Mouse (Mus musculus) stomach, embryonic 15.5 days (tissue): ENCODE measurements at regions not wholly inside any gene's neighbourhood (a gene's known extent, or its start where the extent isn't known, plus 50 kb on each side); places are given as distances from the start of the nearest gene placed in this dataset.

ENCODE experiments used
- ATAC-seq: fragments of 200-750 bp; cut with Nextera tagmentation; 2 replicates; pipeline ENCODE4 v1.8.0; 2017; ENCODE audit warnings: low read depth, moderate number of reproducible peaks, moderate TSS enrichment; ENCODE audit not compliant: insufficient read depth, low FRiP score
- H3K27ac ChIP-seq: fragments of 300-500 bp; sonication (generic); 2 replicates; pipeline ENCODE4 v1.5.1; 2015; ENCODE audit warnings: mild to moderate bottlenecking, inconsistent platforms
- H3K27me3 ChIP-seq: fragments of 300-500 bp; sonication (generic); replicated peaks from 2 replicates; pipeline ENCODE4 v1.6.1; 2015; ENCODE audit warnings: inconsistent platforms
- H3K36me3 ChIP-seq: fragments of 300-500 bp; sonication (generic); 2 replicates; pipeline ENCODE4 v1.6.1; 2015; ENCODE audit warnings: inconsistent platforms
- H3K4me1 ChIP-seq: fragments of 300-500 bp; sonication (generic); 2 replicates; pipeline ENCODE4 v1.6.1; 2015; ENCODE audit warnings: inconsistent platforms
- H3K4me2 ChIP-seq: fragments of 300-500 bp; sonication (generic); 2 replicates; pipeline ENCODE4 v1.6.1; 2015; ENCODE audit warnings: mild to moderate bottlenecking, inconsistent platforms
- H3K4me3 ChIP-seq: fragments of 300-500 bp; sonication (generic); replicated peaks from 2 replicates; pipeline ENCODE4 v1.5.1; 2015; ENCODE audit warnings: inconsistent platforms
- H3K9ac ChIP-seq: fragments of 300-500 bp; sonication (generic); 2 replicates; pipeline ENCODE4 v1.6.1; 2015; ENCODE audit warnings: inconsistent platforms
- H3K9me3 ChIP-seq: fragments of 300-500 bp; sonication (generic); 2 replicates; pipeline ENCODE4 v1.6.1; 2016; ENCODE audit warnings: inconsistent platforms
- WGBS: fragments of 180-500 bp; shearing (Covaris S2); methylation state at CpG from one replicate; pipeline ENCODE4 v1.1.7; 2015; 5-methylcytosine and 5-hydroxymethylcytosine counted together

- H3K4me3 ChIP-seq = no peak overlapping the region
- H3K4me2 ChIP-seq = no peak overlapping the region
- 80% methylated on average over 1 of the region's 1 CpGs for WGBS
- ATAC-seq = no peak
- no peak overlapping the region for H3K9ac ChIP-seq
- H3K9me3 ChIP-seq = no peaks in the 10 kb centered on the region
- H3K27ac ChIP-seq = no peak overlapping the region
- no peaks in the 10 kb centered on the region for H3K27me3 ChIP-seq
- no peaks in the 10 kb centered on the region for H3K36me3 ChIP-seq
- H3K4me1 ChIP-seq = no peaks in the 10 kb centered on the region
These were observed 380.3 kb upstream of the Arrdc3 start for GRCm38 (mm10) chr13:80502927-80503326.

GRCm38 (mm10) chr13:80514171-80514981 is 368.8 kb upstream of the Arrdc3 start:
- H3K4me3 ChIP-seq = no peak overlapping the region
- H3K4me2 ChIP-seq = no peak overlapping the region
- no peak overlapping the region for H3K9ac ChIP-seq
- no peaks in the 10 kb centered on the region for H3K4me1 ChIP-seq
- no peak for ATAC-seq
- H3K27me3 ChIP-seq = no peaks in the 10 kb centered on the region
- no peaks in the 10 kb centered on the region for H3K36me3 ChIP-seq
- H3K27ac ChIP-seq = no peak overlapping the region
- no peaks in the 10 kb centered on the region for H3K9me3 ChIP-seq
- 33% methylated on average over 3 of the region's 3 CpGs for WGBS

GRCm38 (mm10) chr13:80514982-80515253 is 368.3 kb upstream of the Arrdc3 start:
- no peak overlapping the region for H3K4me3 ChIP-seq
- H3K27me3 ChIP-seq = no peaks in the 10 kb centered on the region
- no peaks in the 10 kb centered on the region for H3K4me1 ChIP-seq
- H3K9me3 ChIP-seq = no peaks in the 10 kb centered on the region
- 22% methylated on average over 4 of the region's 4 CpGs for WGBS
- no peak overlapping the region for H3K9ac ChIP-seq
- no peak for ATAC-seq
- no peaks in the 10 kb centered on the region for H3K36me3 ChIP-seq
- H3K27ac ChIP-seq = no peak overlapping the region
- H3K4me2 ChIP-seq = no peak overlapping the region

- Histone ChIP-seq H3K36me3 (no peaks in the 10 kb centered on the region), H3K4me1 (no peaks in the 10 kb centered on the region), H3K9me3 (no peaks in the 10 kb centered on the region), H3K4me3 (no peak overlapping the region), H3K9ac (no peak overlapping the region), H3K27me3 (no peaks in the 10 kb centered on the region), H3K27ac (no peak overlapping the region), H3K4me2 (no peak overlapping the region)
- 72% methylated on average over 1 of the region's 1 CpGs for WGBS
- ATAC-seq = no peak
These were observed 364.3 kb upstream of the Arrdc3 start for GRCm38 (mm10) chr13:80518836-80519235.

- Histone ChIP-seq H3K4me2 (no peak overlapping the region), H3K36me3 (no peaks in the 10 kb centered on the region), H3K9me3 (no peaks in the 10 kb centered on the region), H3K27me3 (no peaks in the 10 kb centered on the region), H3K4me1 (no peaks in the 10 kb centered on the region), H3K27ac (no peak overlapping the region), H3K9ac (no peak overlapping the region), H3K4me3 (no peak overlapping the region)
- 64% methylated on average over 4 of the region's 4 CpGs for WGBS
- no peak for ATAC-seq
These were observed 363.4 kb upstream of the Arrdc3 start for GRCm38 (mm10) chr13:80519792-80520191.

GRCm38 (mm10) chr13:80535755-80536350 is 347.3 kb upstream of the Arrdc3 start:
- Histone ChIP-seq H3K4me1 (no peaks in the 10 kb centered on the region), H3K27ac (peak overlapping the region; percentile 31; the same call in 1 of the 2 replicates), H3K4me3 (no peak overlapping the region), H3K9ac (no peak overlapping the region), H3K27me3 (no peaks in the 10 kb centered on the region), H3K36me3 (no peaks in the 10 kb centered on the region), H3K9me3 (no peaks in the 10 kb centered on the region), H3K4me2 (no peak overlapping the region)
- 68% methylated on average over 1 of the region's 1 CpGs for WGBS
- peak; percentile 43; the same call in 1 of the 2 replicates for ATAC-seq

- Histone ChIP-seq H3K4me3 (no peak overlapping the region), H3K9me3 (no peaks in the 10 kb centered on the region), H3K27me3 (no peaks in the 10 kb centered on the region), H3K4me2 (no peak overlapping the region), H3K9ac (no peak overlapping the region), H3K4me1 (no peaks in the 10 kb centered on the region), H3K27ac (no peak overlapping the region), H3K36me3 (no peaks in the 10 kb centered on the region)
- no peak for ATAC-seq
- WGBS = 48% methylated on average over 1 of the region's 1 CpGs
These were observed 338.2 kb upstream of the Arrdc3 start for GRCm38 (mm10) chr13:80544951-80545350.

GRCm38 (mm10) chr13:80557156-80557555 is 326.0 kb upstream of the Arrdc3 start:
- Histone ChIP-seq H3K36me3 (no peaks in the 10 kb centered on the region), H3K4me1 (no peaks in the 10 kb centered on the region), H3K9me3 (no peaks in the 10 kb centered on the region), H3K27me3 (no peaks in the 10 kb centered on the region), H3K4me3 (no peak overlapping the region), H3K9ac (no peak overlapping the region), H3K27ac (no peak overlapping the region), H3K4me2 (no peak overlapping the region)
- no peak for ATAC-seq
